Mouse (Mus musculus): ENCODE results near the gene Plscr4.

DNA sequence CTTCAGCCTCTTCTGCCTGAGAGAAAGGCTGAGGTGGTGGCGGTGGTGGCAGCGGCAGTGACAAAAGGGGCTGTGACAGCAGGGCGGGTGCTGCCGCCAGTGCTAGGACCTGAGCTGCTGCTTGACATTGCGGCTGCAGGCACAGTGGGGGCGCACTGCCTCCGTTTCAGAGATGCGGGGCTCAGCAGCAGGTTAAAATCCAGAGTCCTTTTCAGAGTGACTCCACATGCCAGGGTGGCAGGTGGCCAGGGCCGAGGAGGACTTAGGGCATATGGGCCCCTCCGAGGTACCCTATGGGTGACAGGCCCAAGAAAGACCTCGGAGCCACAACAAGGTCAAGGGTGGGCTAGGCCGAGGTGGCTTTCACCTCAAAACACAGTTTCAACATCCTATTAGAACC, 59.9 kb downstream of the Plscr4 start:
- TF ChIP-seq TAL1 (IDR thresholded peaks at IDR 0.05; ENCODE audit: low read length) (no peak), GATA1 (IDR thresholded peaks at IDR 0.05; ENCODE audit: low read length) (no peak)

All from erythroblast, embryonic 14.5 days (primary cell).